Mouse (Mus musculus) heart, embryonic 15.5 days (tissue): ENCODE data around the gene Gm42420. TPM values are rescaled to one million over a fixed set of nuclear protein-coding genes. Genes with fewer than 3 reads are reported as not detected.
A peak's percentile ranks its signal among the peaks of the same experiment; 100 is the strongest.

Experiments used
- ATAC-seq: fragments of 200-750 bp; cut with Nextera tagmentation; replicated peaks from 2 replicates; pipeline ENCODE4 v1.8.0; 2017; ENCODE audit warnings: low read depth, moderate TSS enrichment; ENCODE audit not compliant: insufficient number of reproducible peaks, insufficient read depth, low FRiP score
- H3K27ac ChIP-seq: fragments of 300-500 bp; sonication (generic); 2 replicates; pipeline ENCODE4 v1.5.1; 2015; ENCODE audit warnings: mild to moderate bottlenecking, inconsistent platforms
- H3K27me3 ChIP-seq: fragments of 300-500 bp; sonication (generic); 2 replicates; pipeline ENCODE4 v1.6.1; 2015; ENCODE audit warnings: inconsistent platforms
- H3K36me3 ChIP-seq: fragments of 300-500 bp; sonication (generic); 2 replicates; pipeline ENCODE4 v1.6.1; 2015; ENCODE audit warnings: mild to moderate bottlenecking, inconsistent platforms
- H3K4me1 ChIP-seq: fragments of 300-500 bp; sonication (generic); replicated peaks from 2 replicates; pipeline ENCODE4 v1.6.1; 2015; ENCODE audit warnings: inconsistent platforms
- H3K4me2 ChIP-seq: fragments of 300-500 bp; sonication (generic); 2 replicates; pipeline ENCODE4 v1.6.1; 2015; ENCODE audit warnings: inconsistent platforms, mild to moderate bottlenecking, moderate library complexity
- H3K4me3 ChIP-seq: fragments of 300-500 bp; sonication (generic); 2 replicates; pipeline ENCODE4 v1.5.1; 2015; ENCODE audit warnings: mild to moderate bottlenecking, inconsistent platforms
- H3K9ac ChIP-seq: fragments of 300-500 bp; sonication (generic); 2 replicates; pipeline ENCODE4 v1.6.1; 2015; ENCODE audit warnings: mild to moderate bottlenecking, inconsistent platforms
- H3K9me3 ChIP-seq: fragments of 300-500 bp; sonication (generic); replicated peaks from 2 replicates; pipeline ENCODE4 v1.6.1; 2016; ENCODE audit warnings: inconsistent platforms
- WGBS: fragments of 180-500 bp; shearing (Covaris S2); methylation state at CpG from one replicate; pipeline ENCODE4 v1.1.7; 2015; ENCODE audit warnings: mixed read lengths; 5-methylcytosine and 5-hydroxymethylcytosine counted together
- polyA plus RNA-seq: library from polyadenylated mRNA; unstranded; fragments of >200 nt; fragmentation: Nextera tagmentation; extraction: Ambion mirVana; gene quantifications from 2 replicates; pipeline ENCODE4 v1.2.1, GENCODE M21; 2015

Gm42420 gene
- polyA plus RNA-seq: 2.0 TPM in 1 of 2 replicates, not detected in the other

GRCm38 (mm10) chr6:39585517-39585916, at the start of gene Gm42420:
TSS of gene Gm42420 (plus strand) at chr6:39585753.
- no peak within 1 kb of the TSS for H3K9ac ChIP-seq
- no peaks in the 10 kb centered on the region for H3K9me3 ChIP-seq
- no peaks in the 10 kb centered on the region for H3K4me1 ChIP-seq
- no peak within 1 kb of the TSS for H3K27ac ChIP-seq
- 79% methylated on average over 6 of the region's 6 CpGs for WGBS
- H3K36me3 ChIP-seq: peaks cover 46% of the 10 kb centered on the region
- ATAC-seq: no peak
- no peaks in the 10 kb centered on the region for H3K27me3 ChIP-seq
- no peak within 1 kb of the TSS for H3K4me2 ChIP-seq
- H3K4me3 ChIP-seq: no peak within 1 kb of the TSS

GRCm38 (mm10) chr6:39536621-39537020, 48.9 kb upstream of the Gm42420 start:
- 27% methylated on average over 1 of the region's 1 CpGs for WGBS
- H3K4me2 ChIP-seq: no peak overlapping the region
- peaks cover 28% of the 10 kb centered on the region for H3K4me1 ChIP-seq

GRCm38 (mm10) chr6:39537276-39537675, 48.3 kb upstream of the Gm42420 start:
- Histone ChIP-seq H3K4me3 (no peak overlapping the region), H3K9me3 (no peaks in the 10 kb centered on the region), H3K4me1 (peaks cover 31% of the 10 kb centered on the region), H3K27ac (no peak overlapping the region), H3K36me3 (no peaks in the 10 kb centered on the region), H3K27me3 (no peaks in the 10 kb centered on the region), H3K9ac (no peak overlapping the region), H3K4me2 (no peak overlapping the region)
- no peak for ATAC-seq
- 95% methylated on average over 5 of the region's 5 CpGs for WGBS

More at GRCm38 (mm10) chr6:39536621-39537020, 48.9 kb upstream of the Gm42420 start:
- Histone ChIP-seq H3K4me3 (no peak overlapping the region), H3K9me3 (no peaks in the 10 kb centered on the region), H3K36me3 (no peaks in the 10 kb centered on the region), H3K9ac (no peak overlapping the region), H3K27me3 (no peaks in the 10 kb centered on the region), H3K27ac (no peak overlapping the region)
- ATAC-seq: no peak

- Histone ChIP-seq H3K4me1 (peaks cover 40% of the 10 kb centered on the region), H3K27ac (peak overlapping the region; percentile 52), H3K9ac (no peak overlapping the region), H3K27me3 (no peaks in the 10 kb centered on the region), H3K4me2 (no peak overlapping the region), H3K4me3 (no peak overlapping the region), H3K36me3 (no peaks in the 10 kb centered on the region), H3K9me3 (no peaks in the 10 kb centered on the region)
- ATAC-seq: no peak
- 68% methylated on average over 8 of the region's 8 CpGs for WGBS
Observed at GRCm38 (mm10) chr6:39538227-39538626, 47.3 kb upstream of the Gm42420 start.

- Histone ChIP-seq H3K9me3 (no peaks in the 10 kb centered on the region), H3K4me3 (0 out of 2 replicates have a peak overlapping the region, but pooled peaks have one; percentile 12), H3K36me3 (no peaks in the 10 kb centered on the region), H3K4me1 (peaks cover 54% of the 10 kb centered on the region), H3K9ac (no peak overlapping the region), H3K27ac (peak overlapping the region; percentile 52), H3K4me2 (peak overlapping the region; percentile 42), H3K27me3 (no peaks in the 10 kb centered on the region)
- ATAC-seq: peak; percentile 78
- 14% methylated on average over 7 of the region's 7 CpGs for WGBS
Observed at GRCm38 (mm10) chr6:39539679-39540155, 45.8 kb upstream of the Gm42420 start.

- 46% methylated on average over 2 of the region's 2 CpGs for WGBS
- Histone ChIP-seq H3K27ac (peak overlapping the region; percentile 56), H3K36me3 (no peaks in the 10 kb centered on the region), H3K4me2 (peak overlapping the region; percentile 42; the same call in 1 of the 2 replicates), H3K4me3 (no peak overlapping the region), H3K27me3 (no peaks in the 10 kb centered on the region), H3K9ac (no peak overlapping the region), H3K4me1 (peaks cover 54% of the 10 kb centered on the region), H3K9me3 (no peaks in the 10 kb centered on the region)
- ATAC-seq: no peak
Observed at GRCm38 (mm10) chr6:39540563-39540962, 45.0 kb upstream of the Gm42420 start.

- peak overlapping the region; percentile 34 for H3K4me2 ChIP-seq
- H3K27me3 ChIP-seq: no peaks in the 10 kb centered on the region
- H3K4me1 ChIP-seq: peaks cover 58% of the 10 kb centered on the region
- peak; percentile 84 for ATAC-seq
- H3K36me3 ChIP-seq: no peaks in the 10 kb centered on the region
- H3K9ac ChIP-seq: 0 out of 2 replicates have a peak overlapping the region, but pooled peaks have one; percentile 19
- H3K4me3 ChIP-seq: no peak overlapping the region
- peak overlapping the region; percentile 75 for H3K27ac ChIP-seq
- H3K9me3 ChIP-seq: no peaks in the 10 kb centered on the region
- WGBS: 30% methylated on average over 15 of the region's 15 CpGs
Observed at GRCm38 (mm10) chr6:39542631-39543597, 42.6 kb upstream of the Gm42420 start.

GRCm38 (mm10) chr6:39543769-39544420, 41.7 kb upstream of the Gm42420 start:
- Histone ChIP-seq H3K4me3 (no peak overlapping the region), H3K4me2 (no peak overlapping the region), H3K9me3 (no peaks in the 10 kb centered on the region), H3K36me3 (no peaks in the 10 kb centered on the region), H3K9ac (no peak overlapping the region), H3K27me3 (no peaks in the 10 kb centered on the region), H3K4me1 (peaks cover 51% of the 10 kb centered on the region), H3K27ac (peak overlapping the region; percentile 75)
- 63% methylated on average over 15 of the region's 15 CpGs for WGBS
- ATAC-seq: no peak

- H3K4me1 ChIP-seq: peaks cover 37% of the 10 kb centered on the region
- ATAC-seq: no peak
- H3K27me3 ChIP-seq: no peaks in the 10 kb centered on the region
- no peak overlapping the region for H3K9ac ChIP-seq
- H3K4me3 ChIP-seq: no peak overlapping the region
- no peaks in the 10 kb centered on the region for H3K9me3 ChIP-seq
- no peaks in the 10 kb centered on the region for H3K36me3 ChIP-seq
- no peak overlapping the region for H3K4me2 ChIP-seq
- H3K27ac ChIP-seq: no peak overlapping the region
- WGBS: 83% methylated on average over 7 of the region's 7 CpGs
Observed at GRCm38 (mm10) chr6:39545474-39545873, 40.1 kb upstream of the Gm42420 start.

- Histone ChIP-seq H3K36me3 (no peaks in the 10 kb centered on the region), H3K4me1 (peaks cover 28% of the 10 kb centered on the region), H3K9me3 (no peaks in the 10 kb centered on the region), H3K27me3 (no peaks in the 10 kb centered on the region), H3K27ac (no peak overlapping the region), H3K9ac (no peak overlapping the region), H3K4me3 (no peak overlapping the region), H3K4me2 (no peak overlapping the region)
- no peak for ATAC-seq
- 72% methylated on average over 5 of the region's 5 CpGs for WGBS
Observed at GRCm38 (mm10) chr6:39548030-39548429, 37.5 kb upstream of the Gm42420 start.

GRCm38 (mm10) chr6:39551981-39552636, 33.4 kb upstream of the Gm42420 start:
- H3K9ac ChIP-seq: no peak overlapping the region
- 0 out of 2 replicates have a peak, but pooled peaks have one; percentile 19 for ATAC-seq
- 54% methylated on average over 8 of the region's 8 CpGs for WGBS

More at GRCm38 (mm10) chr6:39551981-39552636, 33.4 kb upstream of the Gm42420 start:
- Histone ChIP-seq H3K4me2 (no peak overlapping the region), H3K27me3 (no peaks in the 10 kb centered on the region), H3K36me3 (no peaks in the 10 kb centered on the region), H3K4me1 (peaks cover 30% of the 10 kb centered on the region), H3K9me3 (no peaks in the 10 kb centered on the region), H3K4me3 (no peak overlapping the region), H3K27ac (no peak overlapping the region)
